Mouse (Mus musculus) lung, embryonic 16.5 days (tissue): ENCODE measurements at regions not wholly inside any gene's neighbourhood (a gene's known extent, or its start where the extent isn't known, plus 50 kb on each side); places are given as distances from the start of the nearest gene placed in this dataset.

Experiments used
- ATAC-seq: fragments of 200-750 bp; cut with Nextera tagmentation; 2 replicates; pipeline ENCODE4 v1.8.0; 2017; ENCODE audit warnings: low read depth, mild to moderate bottlenecking, moderate library complexity
- H3K27ac ChIP-seq: fragments of 300-500 bp; sonication (generic); 2 replicates; pipeline ENCODE4 v1.5.1; 2014; ENCODE audit warnings: mild to moderate bottlenecking, control low read depth, low read length
- H3K27me3 ChIP-seq: fragments of 300-500 bp; sonication (generic); 2 replicates; pipeline ENCODE4 v1.6.1; 2014; ENCODE audit warnings: low read depth, low read length, mixed read lengths; ENCODE audit not compliant: control insufficient read depth, insufficient read depth
- H3K36me3 ChIP-seq: fragments of 300-500 bp; sonication (generic); 2 replicates; pipeline ENCODE4 v1.6.1; 2014; ENCODE audit warnings: low read length; ENCODE audit not compliant: control insufficient read depth, insufficient read depth
- H3K4me1 ChIP-seq: fragments of 300-500 bp; sonication (generic); replicated peaks from 2 replicates; pipeline ENCODE4 v1.6.1; 2014; ENCODE audit warnings: low read length, mixed read lengths; ENCODE audit not compliant: control insufficient read depth, insufficient read depth
- H3K4me2 ChIP-seq: fragments of 300-500 bp; sonication (generic); 2 replicates; pipeline ENCODE4 v1.6.1; 2014; ENCODE audit warnings: low read depth, low read length, control low read depth
- H3K4me3 ChIP-seq: fragments of 300-500 bp; sonication (generic); 2 replicates; pipeline ENCODE4 v1.5.1; 2014; ENCODE audit warnings: mild to moderate bottlenecking, low read length, control low read depth
- H3K9ac ChIP-seq: fragments of 300-500 bp; sonication (generic); 2 replicates; pipeline ENCODE4 v1.6.1; 2014; ENCODE audit warnings: low read length, control low read depth
- H3K9me3 ChIP-seq: fragments of 300-500 bp; sonication (generic); 2 replicates; pipeline ENCODE4 v1.6.1; 2016; ENCODE audit warnings: low read length; ENCODE audit not compliant: control insufficient read depth
- WGBS: fragments of 180-500 bp; shearing (Covaris S2); extraction: QIAGEN DNeasy Blood & Tissue Kit; methylation state at CpG from one replicate; pipeline ENCODE4 v1.1.7; 2014; 5-methylcytosine and 5-hydroxymethylcytosine counted together

- H3K9ac ChIP-seq = no peak overlapping the region
- H3K27ac ChIP-seq = no peak overlapping the region
- no peaks in the 10 kb centered on the region for H3K4me1 ChIP-seq
- no peak for ATAC-seq
- H3K4me2 ChIP-seq = no peak overlapping the region
- no peaks in the 10 kb centered on the region for H3K27me3 ChIP-seq
- H3K4me3 ChIP-seq = no peak overlapping the region
- 42% methylated on average over 5 of the region's 5 CpGs for WGBS
- H3K36me3 ChIP-seq = no peaks in the 10 kb centered on the region
- H3K9me3 ChIP-seq = no peaks in the 10 kb centered on the region
Measured at GRCm38 (mm10) chr13:71214776-71215175, 373.2 kb upstream of the Adamts16 start.

DNA sequence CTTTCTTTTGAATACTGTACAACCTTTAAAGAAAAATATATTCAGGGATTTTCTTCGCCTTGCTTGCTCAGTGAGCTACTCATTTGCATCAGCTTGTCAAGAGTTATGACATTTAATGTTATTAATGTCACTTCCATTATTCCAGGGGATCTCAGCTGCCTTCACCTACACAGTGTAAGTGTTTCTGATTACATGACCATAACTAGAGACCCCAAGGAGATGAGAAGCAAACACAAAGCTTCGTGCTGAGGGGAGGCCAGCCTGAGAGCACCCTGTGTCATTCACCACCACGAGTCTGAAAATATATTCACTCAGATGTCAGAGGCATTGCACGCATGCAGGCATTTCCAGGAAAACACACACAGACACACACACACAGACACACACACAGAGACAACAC lies 369.8 kb upstream of the Adamts16 start:
- 57% methylated on average over 4 of the region's 4 CpGs for WGBS
- no peaks in the 10 kb centered on the region for H3K27me3 ChIP-seq
- no peak overlapping the region for H3K4me2 ChIP-seq
- no peaks in the 10 kb centered on the region for H3K4me1 ChIP-seq
- no peak overlapping the region for H3K4me3 ChIP-seq
- H3K9me3 ChIP-seq = no peaks in the 10 kb centered on the region
- no peak for ATAC-seq
- no peaks in the 10 kb centered on the region for H3K36me3 ChIP-seq
- no peak overlapping the region for H3K27ac ChIP-seq
- no peak overlapping the region for H3K9ac ChIP-seq

DNA sequence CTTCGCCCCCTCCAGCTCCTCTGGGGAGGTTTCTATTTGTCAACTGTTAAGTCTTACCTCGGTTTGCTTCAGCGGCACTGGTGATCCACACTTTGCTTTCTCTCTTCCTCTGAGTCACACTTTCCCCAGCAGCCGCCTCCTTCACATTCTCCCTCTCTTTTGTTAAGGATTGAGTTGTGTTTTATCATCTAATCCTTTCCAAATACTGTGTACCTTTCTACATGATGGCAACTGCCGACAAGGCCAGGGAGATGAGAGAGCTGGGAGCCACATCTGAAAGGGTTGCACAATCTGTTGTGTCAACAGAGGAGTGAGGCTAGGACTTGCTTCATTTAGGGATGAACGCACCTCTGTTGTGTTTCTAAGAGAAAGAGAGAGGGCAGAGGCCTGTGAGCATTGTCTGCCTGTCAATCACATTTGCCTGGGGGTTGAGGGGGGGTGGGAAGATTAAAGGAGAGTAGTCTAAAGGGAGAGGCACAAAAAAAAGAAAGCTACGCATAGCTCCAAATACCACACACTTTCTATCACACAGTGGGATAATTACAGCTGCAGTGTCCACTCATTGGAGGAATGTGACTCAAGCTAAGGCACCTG lies 369.1 kb upstream of the Adamts16 start:
- Histone ChIP-seq H3K4me1 (no peaks in the 10 kb centered on the region), H3K4me3 (no peak overlapping the region), H3K27ac (no peak overlapping the region), H3K4me2 (no peak overlapping the region), H3K9me3 (no peaks in the 10 kb centered on the region), H3K27me3 (no peaks in the 10 kb centered on the region), H3K9ac (no peak overlapping the region), H3K36me3 (no peaks in the 10 kb centered on the region)
- no peak for ATAC-seq
- WGBS = 38% methylated on average over 7 of the region's 7 CpGs

DNA sequence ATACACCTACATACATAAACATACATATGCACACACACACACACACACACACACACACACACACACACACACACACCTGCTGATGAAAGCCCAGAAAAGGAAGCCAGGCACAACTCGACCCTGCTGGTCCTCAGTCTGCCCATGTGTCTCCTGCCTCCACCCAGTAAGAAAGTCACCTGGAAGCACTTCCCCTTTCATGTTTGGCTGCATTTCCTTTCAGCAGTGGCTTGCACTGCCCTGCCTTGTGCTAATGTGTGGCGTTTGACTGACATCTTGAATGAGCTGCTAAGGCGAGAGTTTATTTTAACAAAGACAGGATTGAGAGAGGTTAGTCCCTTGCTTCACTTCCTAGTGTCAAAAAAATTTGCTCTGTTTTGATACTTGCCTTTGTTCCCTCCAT lies 364.1 kb upstream of the Adamts16 start:
- no peak overlapping the region for H3K4me3 ChIP-seq
- H3K27me3 ChIP-seq = no peaks in the 10 kb centered on the region
- no peaks in the 10 kb centered on the region for H3K9me3 ChIP-seq
- no peaks in the 10 kb centered on the region for H3K4me1 ChIP-seq
- no peak overlapping the region for H3K9ac ChIP-seq
- ATAC-seq = no peak
- no peaks in the 10 kb centered on the region for H3K36me3 ChIP-seq
- no peak overlapping the region for H3K27ac ChIP-seq
- no peak overlapping the region for H3K4me2 ChIP-seq
- 15% methylated on average over 3 of the region's 3 CpGs for WGBS

DNA sequence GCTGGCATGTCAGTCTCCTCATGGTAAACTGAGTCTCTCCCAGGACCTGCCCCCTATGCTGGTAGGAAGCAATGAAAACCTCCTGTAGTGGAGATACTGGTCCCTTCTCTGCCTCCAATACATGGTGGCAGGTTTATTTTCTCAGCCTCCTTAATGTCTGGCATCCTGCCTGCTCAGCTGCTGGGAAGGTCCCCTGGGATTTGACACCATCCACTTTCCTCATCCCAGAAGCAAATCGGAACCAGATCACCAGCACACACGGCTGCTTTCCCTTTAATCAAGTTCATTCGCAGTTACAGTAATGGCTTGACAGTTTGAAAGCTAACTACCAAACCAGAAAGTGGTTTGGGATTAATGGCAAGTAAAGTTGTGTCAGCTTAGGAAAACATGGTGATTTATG lies 359.0 kb upstream of the Adamts16 start:
- no peak overlapping the region for H3K4me2 ChIP-seq
- no peaks in the 10 kb centered on the region for H3K9me3 ChIP-seq
- no peak overlapping the region for H3K27ac ChIP-seq
- WGBS = 46% methylated on average over 3 of the region's 3 CpGs
- H3K9ac ChIP-seq = no peak overlapping the region
- no peaks in the 10 kb centered on the region for H3K27me3 ChIP-seq
- no peak overlapping the region for H3K4me3 ChIP-seq
- ATAC-seq = no peak
- H3K4me1 ChIP-seq = no peaks in the 10 kb centered on the region
- H3K36me3 ChIP-seq = no peaks in the 10 kb centered on the region

GRCm38 (mm10) chr13:71195675-71196074 lies 354.1 kb upstream of the Adamts16 start:
- ATAC-seq = no peak
- Histone ChIP-seq H3K4me2 (no peak overlapping the region), H3K9ac (no peak overlapping the region), H3K9me3 (no peaks in the 10 kb centered on the region), H3K36me3 (no peaks in the 10 kb centered on the region), H3K4me1 (no peaks in the 10 kb centered on the region), H3K27me3 (no peaks in the 10 kb centered on the region), H3K27ac (no peak overlapping the region), H3K4me3 (no peak overlapping the region)
- WGBS = 67% methylated on average over 4 of the region's 4 CpGs

GRCm38 (mm10) chr13:71184500-71184899 lies 342.9 kb upstream of the Adamts16 start:
- H3K9me3 ChIP-seq = no peaks in the 10 kb centered on the region
- H3K9ac ChIP-seq = no peak overlapping the region
- H3K27me3 ChIP-seq = no peaks in the 10 kb centered on the region
- no peak overlapping the region for H3K4me3 ChIP-seq
- H3K27ac ChIP-seq = no peak overlapping the region
- no peaks in the 10 kb centered on the region for H3K36me3 ChIP-seq
- no peak overlapping the region for H3K4me2 ChIP-seq
- H3K4me1 ChIP-seq = no peaks in the 10 kb centered on the region
- WGBS = 70% methylated on average over 4 of the region's 4 CpGs
- ATAC-seq = no peak

DNA sequence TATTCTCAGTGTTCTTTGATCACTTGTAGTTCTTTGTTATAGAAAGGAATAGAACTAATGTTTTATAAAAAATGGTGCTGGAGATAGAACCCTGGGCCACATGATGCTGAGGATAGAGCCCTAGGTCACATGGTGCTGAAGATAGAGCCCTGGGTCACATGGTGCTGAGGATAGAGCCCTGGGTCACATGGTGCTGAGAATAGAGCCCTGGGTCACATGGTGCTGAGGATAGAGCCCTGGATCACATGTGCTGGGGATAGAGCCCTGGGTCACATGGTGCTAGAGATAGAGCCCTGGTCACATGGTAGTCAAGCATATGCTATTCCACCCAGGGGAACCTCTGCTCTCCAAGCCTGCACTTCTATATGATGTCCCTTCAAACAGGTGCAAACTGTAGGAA lies 337.5 kb upstream of the Adamts16 start:
- no peak overlapping the region for H3K4me3 ChIP-seq
- no peaks in the 10 kb centered on the region for H3K4me1 ChIP-seq
- H3K27me3 ChIP-seq = no peaks in the 10 kb centered on the region
- no peak overlapping the region for H3K9ac ChIP-seq
- no peaks in the 10 kb centered on the region for H3K36me3 ChIP-seq
- H3K27ac ChIP-seq = no peak overlapping the region
- H3K4me2 ChIP-seq = no peak overlapping the region
- no peaks in the 10 kb centered on the region for H3K9me3 ChIP-seq
- no peak for ATAC-seq

- H3K4me1 ChIP-seq = no peaks in the 10 kb centered on the region
- no peaks in the 10 kb centered on the region for H3K36me3 ChIP-seq
- no peak overlapping the region for H3K4me3 ChIP-seq
- ATAC-seq = no peak
- H3K4me2 ChIP-seq = no peak overlapping the region
- no peaks in the 10 kb centered on the region for H3K27me3 ChIP-seq
- H3K9me3 ChIP-seq = no peaks in the 10 kb centered on the region
- H3K9ac ChIP-seq = no peak overlapping the region
- no peak overlapping the region for H3K27ac ChIP-seq
Measured at GRCm38 (mm10) chr13:71174335-71174734, 332.7 kb upstream of the Adamts16 start.

- no peaks in the 10 kb centered on the region for H3K36me3 ChIP-seq
- no peak overlapping the region for H3K4me3 ChIP-seq
- no peak for ATAC-seq
- H3K4me2 ChIP-seq = no peak overlapping the region
- no peaks in the 10 kb centered on the region for H3K4me1 ChIP-seq
- no peak overlapping the region for H3K27ac ChIP-seq
- no peaks in the 10 kb centered on the region for H3K9me3 ChIP-seq
- H3K27me3 ChIP-seq = no peaks in the 10 kb centered on the region
- WGBS = 73% methylated on average over 3 of the region's 3 CpGs
- no peak overlapping the region for H3K9ac ChIP-seq
Measured at GRCm38 (mm10) chr13:71166226-71166625, 324.6 kb upstream of the Adamts16 start.
